Mouse (Mus musculus) B cell, adult 67 days (primary cell): Measurements from ENCODE around the gene 1700008O03Rik. TPM values are rescaled to one million over a fixed set of nuclear protein-coding genes. Genes with fewer than 3 reads are reported as not detected.

Experiments
- total RNA-seq, 2 experiments: library from RNA; stranded (reverse); gene quantifications; 4 replicates each; pipeline ENCODE4 v1.2.4; 2023

The 1700008O03Rik gene
- 1 to 10 TPM in 1 of 2 experiments, not detected in 1; 1.1 TPM for total RNA-seq

GRCm38 (mm10) chr7:44385720-44386119, at the start of gene 1700008O03Rik:
TSS of gene 1700008O03Rik (minus strand) at chr7:44385820.

GRCm38 (mm10) chr7:44428968-44429521, 43.4 kb upstream of the 1700008O03Rik start, which contains the start of gene Lrrc4b:
TSS of gene Lrrc4b (plus strand) at chr7:44429018.

GRCm38 (mm10) chr7:44383980-44384715, 1.5 kb downstream of the 1700008O03Rik start, which contains the start of gene Syt3:
TSS of gene Syt3 (plus strand) at chr7:44384102.

Other genes starting within 250 kb of the 1700008O03Rik start
- not detected for gene Klk1b16, start 249.1 kb downstream of the 1700008O03Rik start, total RNA-seq
- gene Klk1b24, start 197.6 kb downstream of the 1700008O03Rik start, total RNA-seq = not detected
- not detected for gene Klk1b3, start 187.6 kb downstream of the 1700008O03Rik start, total RNA-seq
- gene Klk1b4, start 178.4 kb downstream of the 1700008O03Rik start, total RNA-seq = not detected
- not detected for gene Klk1b5, start 169.9 kb downstream of the 1700008O03Rik start, total RNA-seq
- gene Klk1, start 160.5 kb downstream of the 1700008O03Rik start, total RNA-seq = not detected
- gene Gm36864, start 149.6 kb downstream of the 1700008O03Rik start, total RNA-seq = not detected
- 1 to 10 TPM; 1.8 to 2.2 TPM for gene 1700028J19Rik, start 139.1 kb downstream of the 1700008O03Rik start, total RNA-seq
- 100 to 1,000 TPM; 154 to 171 TPM for gene 2410002F23Rik, start 139.1 kb downstream of the 1700008O03Rik start, total RNA-seq
- not detected for gene Acp4, start 128.4 kb downstream of the 1700008O03Rik start, total RNA-seq
- not detected for gene Gm15517, start 124.4 kb downstream of the 1700008O03Rik start, total RNA-seq
- gene Clec11a, start 78.9 kb downstream of the 1700008O03Rik start, total RNA-seq = 1 to 10 TPM; 1.2 to 1.7 TPM
- gene Shank1, start 75.6 kb downstream of the 1700008O03Rik start, total RNA-seq = 10 to 100 TPM; 38.5 to 52.4 TPM
- not detected for gene Syt3, start 1.7 kb downstream of the 1700008O03Rik start, total RNA-seq
- gene Lrrc4b, start 43.2 kb upstream of the 1700008O03Rik start, total RNA-seq = not detected
- not detected for gene Aspdh, start 79.6 kb upstream of the 1700008O03Rik start, total RNA-seq
- 10 to 100 TPM; 57.1 to 67.4 TPM for gene Josd2, start 82.2 kb upstream of the 1700008O03Rik start, total RNA-seq
- gene Emc10, start 110.7 kb upstream of the 1700008O03Rik start, total RNA-seq = 10 to 100 TPM; 76.4 to 79.9 TPM
- gene Fam71e1, start 110.8 kb upstream of the 1700008O03Rik start, total RNA-seq = 10 to 100 TPM; 12.0 to 15.5 TPM
- 10 to 100 TPM; 15.7 to 18.1 TPM for gene Mybpc2, start 138.8 kb upstream of the 1700008O03Rik start, total RNA-seq
- 100 to 1,000 TPM; 478 to 556 TPM for gene Spib, start 146.3 kb upstream of the 1700008O03Rik start, total RNA-seq
- gene Pold1, start 163.0 kb upstream of the 1700008O03Rik start, total RNA-seq = 100 to 1,000 TPM; 150 to 178 TPM
- gene Nr1h2, start 168.1 kb upstream of the 1700008O03Rik start, total RNA-seq = 100 to 1,000 TPM; 388 to 398 TPM
- gene Napsa, start 186.6 kb upstream of the 1700008O03Rik start, total RNA-seq = 100 to 1,000 TPM; 537 to 600 TPM
- 10 to 100 TPM; 19.1 to 21.0 TPM for gene Kcnc3, start 204.8 kb upstream of the 1700008O03Rik start, total RNA-seq